8 mouse cellular contexts compared by ENCODE assay signal in the genomic region with DNA sequence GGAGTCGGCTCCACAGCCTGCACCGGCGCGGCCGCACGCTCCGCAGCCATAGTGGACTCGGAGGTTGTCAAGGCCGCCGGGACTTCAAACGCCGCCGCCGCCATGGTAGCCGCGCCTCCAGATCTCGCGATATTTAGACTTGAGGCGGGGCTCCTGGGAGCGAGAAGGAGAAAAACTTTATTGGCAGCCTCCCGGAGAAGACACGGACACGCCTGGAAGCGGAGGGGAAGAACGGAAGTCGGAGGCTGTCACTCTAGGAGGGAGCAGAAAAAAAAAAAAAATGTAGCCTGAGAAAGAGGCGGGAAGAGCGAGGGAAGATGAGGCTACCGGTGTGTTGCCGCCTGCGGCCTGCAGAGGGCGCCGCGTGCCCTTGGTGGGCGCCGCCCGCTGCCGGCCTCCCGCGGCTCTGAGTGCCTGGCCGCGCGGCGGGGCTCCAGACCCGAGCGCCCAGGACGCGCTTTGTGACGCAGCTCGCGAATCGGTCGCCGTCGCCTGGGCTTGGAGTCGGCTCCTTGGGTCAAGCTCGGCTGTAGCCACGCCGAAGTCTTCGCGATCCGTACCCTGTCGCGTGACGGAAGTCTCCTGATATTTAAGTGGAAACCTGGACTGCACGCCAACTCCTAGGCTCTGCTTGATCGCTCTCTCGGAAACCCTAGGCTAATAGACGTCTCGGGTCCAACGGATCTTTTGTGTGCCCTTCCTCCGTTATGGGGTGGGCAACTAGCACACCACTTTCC. TPM values are rescaled to one million over a fixed set of nuclear protein-coding genes. Genes with fewer than 3 reads are reported as not detected.
A peak's percentile ranks its signal among the peaks of the same experiment; 100 is the strongest.
DNase-seq lines count a peak whose midpoint lies in the region; ATAC-seq and TF ChIP-seq lines count a peak whose summit lies in the region.

Ddx20 (minus strand) TSS at position 251 of the 737 bp plus-strand sequence.

- peak within 1 kb of the TSS; percentile 80 for H3K4me2 ChIP-seq in forebrain, postnatal 0 days (ENCODE audit: low read depth)
- H3K4me2 ChIP-seq in lung, embryonic 15.5 days: peak within 1 kb of the TSS; percentile 60

- peak within 1 kb of the TSS; percentile 78 for H3K27ac ChIP-seq in MEL (ENCODE audit: control insufficient read depth, low read depth, low read length)
- H3K27ac ChIP-seq in cerebellum, adult 2 months (ENCODE audit: insufficient read depth, low read length): peak within 1 kb of the TSS; percentile 90
- peak within 1 kb of the TSS; percentile 71 for H3K27ac ChIP-seq in forebrain, postnatal 0 days (ENCODE audit: low read depth, low read length)
- peak within 1 kb of the TSS; percentile 69 for H3K27ac ChIP-seq in lung, embryonic 15.5 days

- H3K79me2 ChIP-seq in MEL (ENCODE audit: control insufficient read depth, insufficient read depth, low read length, poor library complexity): peaks cover 20% of the 10 kb centered on the region

- H3K4me1 ChIP-seq in MEL (ENCODE audit: control insufficient read depth in 1 of 2, insufficient read depth in 2 of 2, low read length in 2 of 2): peaks cover 0 to 12% of the 10 kb centered on the region in 2 experiments; a peak in 2 of 4 replicates
- H3K4me1 ChIP-seq in cerebellum, adult 2 months (ENCODE audit: control insufficient read depth, insufficient read depth, low read length): no peaks in the 10 kb centered on the region
- H3K4me1 ChIP-seq in forebrain, postnatal 0 days (ENCODE audit: insufficient read depth): peaks cover 6% of the 10 kb centered on the region; the same call in 1 of the 2 replicates
- peaks cover 7% of the 10 kb centered on the region for H3K4me1 ChIP-seq in lung, embryonic 15.5 days

- TF ChIP-seq CTCF in MEL (IDR thresholded peaks at IDR 0.05 in 2 of 3, conservative IDR thresholded peaks at IDR 0.05 in 1 of 3; ENCODE audit: control insufficient read depth in 1 of 3, insufficient read depth in 1 of 3, low read depth in 2 of 3, low read length in 3 of 3, poor library complexity in 1 of 3, severe bottlenecking in 1 of 3): peak; percentile 71 to 96 (median 91); a peak in 5 of 6 replicates
- peak; percentile 80 for TF ChIP-seq CTCF in cerebellum, adult 2 months (IDR thresholded peaks at IDR 0.05; ENCODE audit: borderline replicate concordance, insufficient read depth, low read depth, low read length)
- TF ChIP-seq CTCF in forebrain, postnatal 0 days (IDR thresholded peaks at IDR 0.05; ENCODE audit: low read depth): peak; percentile 81

- DNase-seq in MEL (ENCODE audit: low read depth, low spot score): peak; percentile 99
- DNase-seq in cerebellum, adult 2 months: peak; percentile 90 to 95
- DNase-seq in forebrain, postnatal 0 days: peak; percentile 97
- DNase-seq in heart, postnatal 4 days: peak; percentile 96
- peak; percentile 91 to 94 for DNase-seq in layer of hippocampus, adult 8-10 months (ENCODE audit: low spot score in 2 of 2)
- peak; percentile 96 for DNase-seq in ovary, adult 18-20 months (ENCODE audit: low spot score)
- peak; percentile 98 for DNase-seq in thymus, postnatal 0 days (ENCODE audit: low spot score)

- H3K4me3 ChIP-seq in MEL (ENCODE audit: control insufficient read depth in 1 of 2, insufficient read depth in 1 of 2, low read depth in 2 of 2, low read length in 2 of 2): peak within 1 kb of the TSS; percentile 56 to 89
- peak within 1 kb of the TSS; percentile 80 for H3K4me3 ChIP-seq in cerebellum, adult 2 months (replicated peaks; ENCODE audit: insufficient read depth, low read depth, low read length)
- H3K4me3 ChIP-seq in forebrain, postnatal 0 days (ENCODE audit: low read depth, low read length): peak within 1 kb of the TSS; percentile 91
- peak within 1 kb of the TSS; percentile 85 for H3K4me3 ChIP-seq in lung, embryonic 15.5 days

- under 1% methylated on average over 71 of the region's 72 CpGs for WGBS in cerebellum, adult 2 months
- under 1% methylated on average over 71 of the region's 72 CpGs for WGBS in forebrain, postnatal 0 days
- whole genome bisulfite sequencing in lung, embryonic 15.5 days: 0% methylated on average over 70 of the region's 72 CpGs

- TF ChIP-seq EP300 in MEL (IDR thresholded peaks at IDR 0.05; ENCODE audit: low read depth in 1 of 2, low read length in 2 of 2): peak in 1 of 2 experiments; percentile 65; a peak in 2 of 4 replicates

- peak; percentile 83 to 85 for TF ChIP-seq POLR2A in MEL (IDR thresholded peaks at IDR 0.05; ENCODE audit: control insufficient read depth in 1 of 2, insufficient read depth in 1 of 2, low read depth in 1 of 2, low read length in 2 of 2, poor library complexity in 1 of 2)
- peak; percentile 68; the same call in 1 of the 2 replicates for TF ChIP-seq POLR2A in cerebellum, adult 2 months (IDR thresholded peaks at IDR 0.05; ENCODE audit: borderline replicate concordance, insufficient read depth, low read length)

- TF ChIP-seq RAD21 in MEL (IDR thresholded peaks at IDR 0.05; ENCODE audit: low read depth, low read length): peak; percentile 89

- no peaks in the 10 kb centered on the region for H3K9me3 ChIP-seq in MEL (replicated peaks; ENCODE audit: insufficient read depth, low read length)
- H3K9me3 ChIP-seq in forebrain, postnatal 0 days (ENCODE audit: low read length): no peaks in the 10 kb centered on the region
- no peaks in the 10 kb centered on the region for H3K9me3 ChIP-seq in lung, embryonic 15.5 days

- H3K9ac ChIP-seq in MEL (ENCODE audit: control insufficient read depth, low read depth, low read length, poor library complexity, severe bottlenecking): peak within 1 kb of the TSS; percentile 94
- peak within 1 kb of the TSS; percentile 80 for H3K9ac ChIP-seq in forebrain, postnatal 0 days
- peak within 1 kb of the TSS; percentile 93 for H3K9ac ChIP-seq in lung, embryonic 15.5 days

- no peaks in the 10 kb centered on the region for H3K27me3 ChIP-seq in MEL (ENCODE audit: control insufficient read depth in 1 of 2, insufficient read depth in 2 of 2, low read length in 2 of 2)
- H3K27me3 ChIP-seq in cerebellum, adult 2 months (ENCODE audit: control insufficient read depth, insufficient read depth, low read length): no peaks in the 10 kb centered on the region
- no peaks in the 10 kb centered on the region for H3K27me3 ChIP-seq in forebrain, postnatal 0 days (ENCODE audit: insufficient read depth, low read length)
- H3K27me3 ChIP-seq in lung, embryonic 15.5 days: no peaks in the 10 kb centered on the region

- H3K36me3 ChIP-seq in MEL (ENCODE audit: control insufficient read depth in 1 of 2, insufficient read depth in 2 of 2, low read length in 2 of 2): peaks cover 1 to 13% of the 10 kb centered on the region in 2 experiments
- H3K36me3 ChIP-seq in forebrain, postnatal 0 days (ENCODE audit: insufficient read depth): peaks cover 7% of the 10 kb centered on the region
- H3K36me3 ChIP-seq in lung, embryonic 15.5 days: peaks cover 23% of the 10 kb centered on the region

- ATAC-seq in forebrain, postnatal 0 days: peak; percentile 97
- peak; percentile 96 for ATAC-seq in lung, embryonic 15.5 days (ENCODE audit: borderline replicate concordance, extremely low read depth, low FRiP score, low TSS enrichment)

TF ChIP-seq in MEL, 35 proteins besides CTCF, POLR2A, EP300 and RAD21 (continues in another document):
- TF ChIP-seq USF1 (IDR thresholded peaks at IDR 0.05; ENCODE audit: low read depth, low read length): no peak
- peak; percentile 92 for TF ChIP-seq ELF1 (IDR thresholded peaks at IDR 0.05; ENCODE audit: low read depth, low read length)
- TF ChIP-seq MAZ (IDR thresholded peaks at IDR 0.05; ENCODE audit: low read depth, low read length): 0 out of 2 replicates have a peak, but pooled peaks have one; percentile 83
- no peak; the same call in 1 of the 2 replicates for TF ChIP-seq KAT2A (conservative IDR thresholded peaks at IDR 0.05; ENCODE audit: low read depth, low read length)
- no peak for TF ChIP-seq JUND (IDR thresholded peaks at IDR 0.05; ENCODE audit: low read depth, low read length)
- TF ChIP-seq MEF2A (IDR thresholded peaks at IDR 0.05; ENCODE audit: extremely low read depth, insufficient replicate concordance, low read depth, low read length, poor library complexity, severe bottlenecking): no peak
- peak; percentile 92 for TF ChIP-seq ZC3H11A (IDR thresholded peaks at IDR 0.05; ENCODE audit: low read depth, low read length)
- TF ChIP-seq UBTF (IDR thresholded peaks at IDR 0.05; ENCODE audit: borderline replicate concordance, insufficient read depth, low read depth, low read length): no peak
- no peak; the same call in 1 of the 2 replicates for TF ChIP-seq RCOR1 (IDR thresholded peaks at IDR 0.05; ENCODE audit: low read depth, low read length)
- no peak for TF ChIP-seq CHD1 (IDR thresholded peaks at IDR 0.05; ENCODE audit: low read depth, low read length)
- no peak for TF ChIP-seq ZKSCAN1 (IDR thresholded peaks at IDR 0.05; ENCODE audit: low read depth, low read length)
- TF ChIP-seq POLR2AphosphoS2 (IDR thresholded peaks at IDR 0.05; ENCODE audit: low read length): peak; percentile 56; the same call in 1 of the 2 replicates
- peak; percentile 98 for TF ChIP-seq ZNF384 (IDR thresholded peaks at IDR 0.05; ENCODE audit: low read depth, low read length)
- peak; percentile 99 for TF ChIP-seq CHD2 (IDR thresholded peaks at IDR 0.05; ENCODE audit: low read length)
- TF ChIP-seq ETS1 (IDR thresholded peaks at IDR 0.05; ENCODE audit: low read depth, low read length): peak; percentile 83
- peak; percentile 81 for TF ChIP-seq MXI1 (IDR thresholded peaks at IDR 0.05; ENCODE audit: low read depth, low read length)
- TF ChIP-seq MAFK (IDR thresholded peaks at IDR 0.05; ENCODE audit: borderline replicate concordance, low read depth, low read length): no peak
- TF ChIP-seq MYB (IDR thresholded peaks at IDR 0.05; ENCODE audit: low read depth, low read length): no peak
- TF ChIP-seq USF2 (IDR thresholded peaks at IDR 0.05; ENCODE audit: borderline replicate concordance in 1 of 2, insufficient read depth in 1 of 2, low read depth in 1 of 2, low read length in 2 of 2): no peak
- TF ChIP-seq ZMIZ1 (IDR thresholded peaks at IDR 0.05; ENCODE audit: low read depth, low read length): no peak
- no peak for TF ChIP-seq GATA1 (IDR thresholded peaks at IDR 0.05; ENCODE audit: low read depth, low read length)
- peak; percentile 91 for TF ChIP-seq NELFE (IDR thresholded peaks at IDR 0.05; ENCODE audit: low read depth, low read length)

RNA-seq across cellular contexts. Expression of gene Ddx20, which starts in this region (rescaled TPM):
- 37.3 and 38.0 TPM in 2 replicates for total RNA-seq in MEL (2012; rRNA removed)
- 10 to 100 TPM; 31.6 to 66.8 TPM for polyA plus RNA-seq in MEL (2012; ENCODE audit: insufficient read depth in 1 of 2, insufficient read length in 2 of 2, low read depth in 1 of 2, low replicate concordance in 2 of 2, missing spikeins in 1 of 2)
- polyA plus RNA-seq in cerebellum, adult 2 months (2012; rRNA removed): 12.6 and 13.8 TPM in 2 replicates
- total RNA-seq in forebrain, postnatal 0 days (2014; rRNA removed): 19.5 and 24.2 TPM in 2 replicates
- 16.8 and 18.1 TPM in 2 replicates for polyA plus RNA-seq in forebrain, postnatal 0 days (2015; fragmentation: Nextera tagmentation; extraction: Ambion mirVana)
- total RNA-seq in heart, postnatal 4 days (2021): 10 to 100 TPM; 15.6 to 16.9 TPM
- total RNA-seq in layer of hippocampus, adult 8-10 months (2022): 10 to 100 TPM; 12.6 to 13.5 (median 13.1) TPM
- polyA plus RNA-seq in lung, embryonic 15.5 days (2015; fragmentation: Nextera tagmentation; extraction: Ambion mirVana): 40.8 and 41.3 TPM in 2 replicates
- polyA plus RNA-seq in thymus, postnatal 0 days (2015; fragmentation: Nextera tagmentation; extraction: Ambion mirVana): 36.6 and 41.1 TPM in 2 replicates

Comparison
In these comparisons a context has a peak if more than half of its experiments do, and no peak if none do; other contexts are left out.
1. Peak in every context shown above with its lines: DNase-seq, ATAC-seq, H3K4me3 ChIP-seq and H3K27ac ChIP-seq.